In the genomic region with DNA sequence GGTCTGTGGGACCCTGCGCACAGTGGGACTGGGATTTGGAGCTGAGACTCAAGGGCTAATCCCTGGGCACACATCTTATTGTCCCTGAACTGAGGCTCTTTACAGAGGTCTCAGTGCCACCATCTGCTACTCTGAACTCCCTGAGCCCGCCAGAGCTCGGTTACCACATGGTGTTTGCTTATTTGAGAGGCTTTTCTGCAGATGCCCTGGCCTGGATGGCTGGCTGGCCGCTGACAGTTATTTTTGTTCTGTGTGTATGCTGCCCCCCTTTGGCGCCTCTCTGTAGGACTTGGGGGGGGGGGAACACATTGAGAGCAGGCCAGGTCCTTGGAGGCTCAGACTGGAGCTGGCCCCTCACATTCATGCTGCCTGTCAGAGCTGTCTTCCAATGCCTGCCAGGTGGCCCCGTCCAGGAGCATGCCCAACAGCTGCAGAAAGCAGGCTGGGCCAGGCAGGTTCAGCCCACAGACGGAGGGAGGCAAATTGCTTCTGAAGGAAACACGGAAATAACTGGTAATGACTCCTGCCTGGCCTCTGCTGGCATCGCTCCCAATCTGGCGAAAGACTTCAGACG, we compare ENCODE assay signal across 9 mouse cellular contexts. TPM values are rescaled to one million over a fixed set of nuclear protein-coding genes. Genes with fewer than 3 reads are reported as not detected.
A peak's percentile ranks its signal among the peaks of the same experiment; 100 is the strongest.
DNase-seq lines count a peak whose midpoint lies in the region; ATAC-seq lines count a peak whose summit lies in the region.
"Had no signal": no experiment of that assay in that cellular context is flagged by ENCODE, and none has a peak within 500 bp of the region (broad histone marks: within the 10 kb centered on the region; RNA-seq: fewer than 3 reads in every experiment).

No protein-coding gene starts in this region.

- peaks cover 21% of the 10 kb centered on the region for H3K4me1 ChIP-seq in hindbrain, embryonic 13.5 days (replicated peaks)
- peaks cover 14% of the 10 kb centered on the region for H3K4me1 ChIP-seq in lung, embryonic 15.5 days
- H3K4me1 ChIP-seq: neural tube, embryonic 12.5 days had no signal

- H3K4me3 ChIP-seq in hindbrain, embryonic 13.5 days, result no peak overlapping the region
- no peak overlapping the region for H3K4me3 ChIP-seq in lung, embryonic 15.5 days
- H3K4me3 ChIP-seq: neural tube, embryonic 12.5 days had no signal

- 26% methylated on average over 11 of the region's 11 CpGs for WGBS in hindbrain, embryonic 13.5 days
- WGBS in lung, embryonic 15.5 days, result 14% methylated on average over 11 of the region's 11 CpGs

- ATAC-seq in hindbrain, embryonic 13.5 days (ENCODE audit: low FRiP score), result peak; percentile 75
- peak; percentile 76 for ATAC-seq in lung, embryonic 15.5 days (ENCODE audit: borderline replicate concordance, extremely low read depth, low FRiP score, low TSS enrichment)

- no peak overlapping the region for H3K4me2 ChIP-seq in hindbrain, embryonic 13.5 days
- no peak overlapping the region; the same call in 1 of the 2 replicates for H3K4me2 ChIP-seq in lung, embryonic 15.5 days
- H3K4me2 ChIP-seq: neural tube, embryonic 12.5 days had no signal

- H3K27me3 ChIP-seq in hindbrain, embryonic 13.5 days, result 0 out of 2 replicates have a peak, but pooled peaks cover 15% of the 10 kb centered on the region
- peaks cover under 1% of the 10 kb centered on the region; the same call in 1 of the 2 replicates for H3K27me3 ChIP-seq in lung, embryonic 15.5 days
- H3K27me3 ChIP-seq in splenic B cell, adult 2 months (ENCODE audit: control insufficient read depth, insufficient read depth, low read length, poor library complexity, severe bottlenecking), result no peaks in the 10 kb centered on the region

- DNase-seq in lung, adult 18-20 months, result peak; percentile 46 to 56
- no peak for DNase-seq in lung, postnatal 25 days (ENCODE audit: low spot score)
- DNase-seq in embryo, embryonic 11 days, result peak; percentile 72
- DNase-seq in splenic B cell, adult 2 months (ENCODE audit: low read depth, low spot score), result peak; percentile 49
- DNase-seq in right cerebral cortex, postnatal 4 days, result no peak
- DNase-seq in gastrocnemius, postnatal 25 days, result no peak

- H3K9me3 ChIP-seq in hindbrain, embryonic 13.5 days, result no peaks in the 10 kb centered on the region
- H3K9me3 ChIP-seq in lung, embryonic 15.5 days, result no peaks in the 10 kb centered on the region
- H3K9me3 ChIP-seq: neural tube, embryonic 12.5 days had no signal

- 0 out of 2 replicates have a peak overlapping the region, but pooled peaks have one; percentile 32 for H3K27ac ChIP-seq in hindbrain, embryonic 13.5 days
- peak overlapping the region; percentile 24; the same call in 1 of the 2 replicates for H3K27ac ChIP-seq in lung, embryonic 15.5 days
- H3K27ac ChIP-seq: neural tube, embryonic 12.5 days had no signal

- H3K9ac ChIP-seq in hindbrain, embryonic 13.5 days, result no peak overlapping the region
- no peak overlapping the region for H3K9ac ChIP-seq in lung, embryonic 15.5 days
- H3K9ac ChIP-seq: neural tube, embryonic 12.5 days had no signal

- H3K36me3 ChIP-seq in hindbrain, embryonic 13.5 days, result no peaks in the 10 kb centered on the region
- H3K36me3 ChIP-seq in lung, embryonic 15.5 days, result no peaks in the 10 kb centered on the region
- H3K36me3 ChIP-seq in splenic B cell, adult 2 months (ENCODE audit: control insufficient read depth, insufficient read depth, low read length, poor library complexity, severe bottlenecking), result no peaks in the 10 kb centered on the region
- H3K36me3 ChIP-seq: neural tube, embryonic 12.5 days had no signal

RNA-seq across cellular contexts. Expression of a gene that starts 19.9 kb away (rescaled TPM):
- polyA plus RNA-seq in hindbrain, embryonic 13.5 days (2015; fragmentation: Nextera tagmentation; extraction: Ambion mirVana), result 65.5 and 70.4 TPM in 2 replicates
- polyA plus RNA-seq in lung, embryonic 15.5 days (2015; fragmentation: Nextera tagmentation; extraction: Ambion mirVana), result 64.0 and 73.8 TPM in 2 replicates
- total RNA-seq in gastrocnemius, postnatal 25 days (2021), result 10 to 100 TPM; 32.7 to 34.8 TPM

RNA-seq across cellular contexts. Expression of a gene that starts 27.2 kb away (rescaled TPM):
- polyA plus RNA-seq in hindbrain, embryonic 13.5 days (2015; fragmentation: Nextera tagmentation; extraction: Ambion mirVana), result 538 and 556 TPM in 2 replicates
- 369 and 412 TPM in 2 replicates for polyA plus RNA-seq in lung, embryonic 15.5 days (2015; fragmentation: Nextera tagmentation; extraction: Ambion mirVana)
- total RNA-seq in gastrocnemius, postnatal 25 days (2021), result 100 to 1,000 TPM; 155 to 161 TPM

RNA-seq across cellular contexts. Expression of a gene that starts 35.8 kb away (rescaled TPM):
- polyA plus RNA-seq in hindbrain, embryonic 13.5 days (2015; fragmentation: Nextera tagmentation; extraction: Ambion mirVana), result 211 and 212 TPM in 2 replicates
- 172 and 184 TPM in 2 replicates for polyA plus RNA-seq in lung, embryonic 15.5 days (2015; fragmentation: Nextera tagmentation; extraction: Ambion mirVana)
- total RNA-seq in gastrocnemius, postnatal 25 days (2021), result 10 to 100 TPM; 25.7 to 32.2 TPM

Comparison
In these comparisons a context has a peak if more than half of its experiments do, and no peak if none do; other contexts are left out.
1. DNase-seq: peak in lung, adult 18-20 months (2 of 2), embryo, embryonic 11 days (single experiment) and splenic B cell, adult 2 months (single experiment); none in lung, postnatal 25 days (single experiment), right cerebral cortex, postnatal 4 days (single experiment) and gastrocnemius, postnatal 25 days (single experiment).